Mouse (Mus musculus) thymus, adult 2 months (tissue): ENCODE data around the gene Kif26a.

Experiments used
- CTCF ChIP-seq: fragments of 200-500 bp; IDR thresholded peaks from 2 replicates; pipeline ENCODE4 v1.5.1; 2012; ENCODE audit warnings: mild to moderate bottlenecking, control low read depth, low read length, moderate library complexity, borderline replicate concordance; ENCODE audit not compliant: control insufficient read depth, poor library complexity, insufficient read depth; ENCODE audit errors: extremely low read depth
- POLR2A ChIP-seq: fragments of 200-500 bp; IDR thresholded peaks from 2 replicates; pipeline ENCODE4 v1.6.1; 2012; ENCODE audit warnings: mild to moderate bottlenecking, low read length, control low read depth, moderate library complexity; ENCODE audit not compliant: control insufficient read depth, poor library complexity, insufficient read depth; ENCODE audit errors: extremely low read depth

GRCm38 (mm10) chr12:112107685-112108084, 38.3 kb upstream of the Kif26a start:
- TF ChIP-seq CTCF (no peak), POLR2A (no peak)
